Mouse (Mus musculus) kidney, adult 18-20 months (tissue): ENCODE measurements around the gene Rgs3.

Experiments
- DNase-seq: peaks from one replicate; pipeline ENCODE4 v3.0.0; 2021

Rgs3 gene

DNA sequence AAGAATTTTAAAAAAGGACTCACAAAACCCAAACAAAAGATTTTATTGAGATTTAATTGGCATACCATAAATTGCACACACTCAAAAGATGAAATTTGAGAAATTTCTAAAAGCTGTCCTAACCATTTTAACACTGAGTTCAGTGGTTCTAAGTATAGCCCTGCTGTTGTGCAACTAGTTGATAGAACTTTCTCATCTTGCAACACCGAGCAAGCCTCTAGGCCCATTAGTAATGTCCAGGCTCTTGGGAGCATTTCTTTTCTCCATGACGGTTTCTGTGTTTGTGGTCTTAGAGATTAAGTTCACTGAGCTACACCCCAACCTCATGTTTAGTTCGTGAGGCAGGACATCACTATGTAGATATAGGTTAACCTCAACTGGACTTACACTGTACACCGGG lies 169.5 kb downstream of the Rgs3 start:
- no peak for DNase-seq

DNA sequence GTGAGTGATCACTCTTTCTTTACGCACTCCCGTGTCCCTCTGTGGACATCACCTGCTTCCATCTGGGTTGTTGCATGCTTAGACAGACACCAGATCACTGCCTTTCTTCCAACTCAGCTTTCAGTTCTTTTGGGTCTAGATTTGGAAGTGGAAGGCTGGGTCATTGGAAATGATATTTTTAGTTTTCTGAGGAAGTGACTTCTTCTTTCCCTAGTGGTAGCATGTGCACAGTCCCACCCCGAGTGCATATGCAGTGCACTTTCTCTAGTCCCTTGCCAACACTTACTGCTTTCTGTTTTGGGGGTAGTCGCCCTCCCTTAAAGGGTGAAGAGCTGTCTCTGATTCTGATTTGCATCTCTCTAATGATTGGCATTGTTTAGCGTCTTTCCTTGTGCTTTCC lies 170.3 kb downstream of the Rgs3 start:
- DNase-seq, result no peak

DNA sequence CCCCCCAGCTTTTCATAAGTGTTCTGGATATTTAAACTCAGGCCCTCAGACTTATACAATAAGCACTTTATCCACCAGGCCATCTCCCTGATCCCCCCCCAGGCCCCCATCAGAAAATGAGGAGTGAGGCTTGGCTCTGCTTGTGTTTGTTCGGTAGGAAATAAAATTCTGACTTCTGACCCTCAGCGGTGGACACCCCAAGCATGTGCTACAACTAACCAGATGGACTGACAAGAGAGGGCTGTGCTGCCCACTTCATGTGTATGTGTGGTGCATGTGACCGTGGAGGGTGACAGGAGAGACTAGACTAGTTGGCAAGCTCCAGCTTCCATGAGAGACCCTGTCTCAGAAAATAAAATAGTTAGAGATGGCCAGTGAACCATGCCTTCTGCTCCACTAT lies 171.2 kb downstream of the Rgs3 start:
- no peak for DNase-seq

DNA sequence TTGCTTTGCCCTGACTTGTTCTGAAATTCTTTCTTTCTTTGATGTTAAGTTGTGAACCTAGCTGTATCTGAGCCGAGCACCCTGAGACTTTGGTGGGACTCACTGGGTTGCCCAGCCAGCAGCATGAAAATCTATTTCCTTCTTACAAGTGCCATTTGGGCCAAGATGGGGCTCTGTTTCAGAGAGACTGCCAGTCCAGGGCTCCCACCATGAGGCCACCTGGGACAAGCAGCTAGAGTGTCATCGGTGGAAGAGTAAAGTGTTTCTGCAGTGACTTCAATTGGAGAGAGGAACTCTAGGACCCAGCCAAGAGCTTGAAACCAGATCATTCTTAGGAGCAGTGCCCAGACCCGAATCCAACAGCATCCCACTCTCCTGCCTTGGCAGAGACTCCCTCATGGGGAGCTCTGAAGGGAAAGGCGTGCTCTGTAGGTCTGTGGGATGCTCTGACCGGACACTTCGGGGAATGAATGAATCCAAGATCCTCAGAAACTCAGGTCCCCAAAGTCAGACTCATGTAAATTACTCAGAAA lies 171.9 kb downstream of the Rgs3 start:
- no peak for DNase-seq

DNA sequence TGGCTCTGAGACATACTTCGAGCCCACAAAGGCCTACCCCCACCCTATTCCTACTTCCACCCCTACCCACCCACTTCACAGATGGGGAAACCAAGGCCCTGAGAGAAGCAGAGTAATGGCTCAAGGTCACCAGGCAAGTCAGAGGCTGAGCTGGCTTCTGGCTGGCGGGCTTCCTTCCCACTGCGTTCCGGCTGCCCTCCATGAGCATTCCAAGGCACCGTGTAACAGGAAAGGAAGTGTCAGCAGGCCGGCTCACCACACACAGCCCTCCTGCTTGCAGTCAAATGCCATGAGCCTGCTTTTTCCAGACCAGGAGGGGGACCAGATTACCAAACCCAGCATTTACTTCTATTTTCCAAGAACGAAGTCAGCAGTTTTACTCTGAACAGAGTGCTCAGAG lies 172.4 kb downstream of the Rgs3 start:
- DNase-seq, result no peak

DNA sequence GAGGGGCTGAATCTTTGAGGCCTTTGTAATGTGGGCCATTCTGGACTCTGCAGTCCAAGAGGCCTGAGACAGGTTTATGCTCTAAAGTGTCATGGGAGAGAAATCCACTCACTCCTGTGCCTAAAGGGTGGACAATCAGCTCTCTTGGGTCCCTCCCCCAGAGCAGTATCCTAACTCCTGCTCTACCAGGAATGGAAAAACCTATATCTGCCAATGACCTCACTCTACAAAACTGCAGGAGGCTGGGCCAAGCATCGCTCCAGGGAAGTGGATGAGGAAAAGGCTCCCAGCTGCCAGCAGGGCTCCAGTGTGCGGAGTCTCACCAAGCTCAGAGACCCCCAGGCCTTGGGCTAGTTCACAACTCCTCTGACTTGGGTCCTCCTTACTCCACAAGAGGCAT lies 173.2 kb downstream of the Rgs3 start:
- DNase-seq, result no peak

DNA sequence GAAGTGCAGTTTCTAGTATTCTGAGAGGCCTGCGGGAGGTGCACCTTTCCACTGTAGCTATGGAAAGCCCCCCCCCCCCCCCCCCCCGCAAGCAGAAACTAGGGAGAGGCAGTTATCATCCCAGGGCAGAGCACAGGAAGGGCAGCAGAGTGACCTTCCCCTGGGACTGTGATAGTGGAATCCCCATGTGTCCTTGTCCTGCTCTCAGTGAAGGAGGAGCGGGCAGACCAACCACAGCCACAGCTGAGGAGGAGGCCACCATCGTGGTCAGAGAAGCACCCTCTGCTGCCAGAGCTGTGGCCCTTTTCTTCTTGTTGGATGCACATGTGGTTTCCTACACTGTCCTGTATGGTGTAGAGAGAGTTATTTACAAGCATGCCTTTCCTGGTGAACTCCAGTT lies 174.3 kb downstream of the Rgs3 start:
- DNase-seq, result no peak

DNA sequence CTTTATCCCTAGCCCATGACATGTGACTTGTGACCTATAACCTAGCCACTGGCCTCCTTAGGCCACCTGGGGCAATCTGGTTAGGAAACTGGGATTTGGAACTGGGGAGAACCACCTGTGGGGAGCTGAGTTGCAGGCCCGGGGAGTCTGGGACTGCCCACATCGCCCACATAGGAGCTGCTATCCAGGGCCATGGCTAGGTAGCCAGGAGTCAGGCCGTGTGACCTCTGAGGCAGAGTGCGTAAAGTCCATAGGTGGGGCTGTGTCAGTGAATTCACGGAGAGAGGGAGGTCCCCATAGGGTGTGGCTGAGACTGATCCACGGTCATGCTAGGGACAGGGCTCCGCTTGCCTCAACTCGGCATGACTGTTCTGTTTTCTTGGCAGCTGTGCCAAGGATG lies 175.6 kb downstream of the Rgs3 start:
- DNase-seq, result no peak

DNA sequence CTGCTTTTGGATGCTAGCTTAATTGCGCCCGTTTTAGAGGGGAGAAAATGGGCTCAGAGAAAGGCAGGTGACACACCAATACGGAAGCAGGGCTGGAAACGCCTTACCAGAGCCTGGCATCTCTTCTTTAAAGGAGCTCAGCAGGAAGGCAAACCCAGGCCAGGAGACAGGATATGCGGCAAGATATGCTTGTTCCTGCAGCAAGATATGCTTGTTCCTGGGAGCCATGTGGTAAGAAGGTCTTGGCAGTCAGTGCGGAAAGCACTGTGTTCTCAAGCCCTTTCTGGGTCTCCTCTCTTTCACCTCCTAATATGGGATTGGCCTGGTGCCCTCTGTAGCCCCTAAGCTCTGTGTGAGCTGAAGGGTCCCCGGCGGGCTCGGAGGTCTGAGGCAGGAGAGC lies 176.2 kb downstream of the Rgs3 start:
- no peak for DNase-seq

DNA sequence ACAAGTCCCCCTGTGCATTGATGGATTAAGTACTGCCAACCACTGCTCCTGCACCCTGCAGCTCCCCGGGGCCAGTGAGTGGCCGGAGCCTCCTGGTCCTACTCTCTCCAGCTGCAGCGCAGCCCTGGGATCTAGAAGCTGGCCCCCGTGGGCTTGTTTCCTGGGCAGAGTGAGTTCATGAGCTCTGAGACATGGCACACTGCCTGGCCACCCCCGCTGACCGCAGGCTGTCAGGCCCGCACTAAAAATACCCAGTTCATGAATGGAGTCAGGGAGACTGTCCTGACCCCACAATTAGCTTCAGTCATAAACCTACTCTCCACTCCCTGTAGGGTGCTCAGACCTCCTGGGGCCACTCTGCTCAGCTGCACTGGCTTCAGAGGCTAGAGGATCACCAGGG lies 176.8 kb downstream of the Rgs3 start:
- no peak for DNase-seq

DNA sequence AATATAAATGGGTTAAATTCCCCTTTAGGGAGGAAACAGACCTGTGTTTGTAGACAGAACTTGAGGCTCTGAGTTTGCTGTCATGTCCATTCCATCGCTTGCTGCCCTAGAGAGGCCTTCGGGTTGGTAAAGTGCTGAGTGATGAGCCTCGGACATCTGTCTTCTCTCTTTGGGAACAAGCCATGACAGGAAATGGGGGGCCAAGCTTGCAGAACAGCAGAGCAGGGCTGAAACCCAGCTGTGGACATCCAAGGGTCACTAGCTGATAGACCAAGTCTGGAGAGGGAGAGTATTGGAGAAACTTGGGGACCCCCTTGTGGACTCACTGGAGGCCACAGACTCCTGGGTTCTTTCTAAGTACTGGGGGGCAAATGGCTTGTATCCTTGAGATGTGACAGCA lies 177.3 kb downstream of the Rgs3 start:
- no peak for DNase-seq

DNA sequence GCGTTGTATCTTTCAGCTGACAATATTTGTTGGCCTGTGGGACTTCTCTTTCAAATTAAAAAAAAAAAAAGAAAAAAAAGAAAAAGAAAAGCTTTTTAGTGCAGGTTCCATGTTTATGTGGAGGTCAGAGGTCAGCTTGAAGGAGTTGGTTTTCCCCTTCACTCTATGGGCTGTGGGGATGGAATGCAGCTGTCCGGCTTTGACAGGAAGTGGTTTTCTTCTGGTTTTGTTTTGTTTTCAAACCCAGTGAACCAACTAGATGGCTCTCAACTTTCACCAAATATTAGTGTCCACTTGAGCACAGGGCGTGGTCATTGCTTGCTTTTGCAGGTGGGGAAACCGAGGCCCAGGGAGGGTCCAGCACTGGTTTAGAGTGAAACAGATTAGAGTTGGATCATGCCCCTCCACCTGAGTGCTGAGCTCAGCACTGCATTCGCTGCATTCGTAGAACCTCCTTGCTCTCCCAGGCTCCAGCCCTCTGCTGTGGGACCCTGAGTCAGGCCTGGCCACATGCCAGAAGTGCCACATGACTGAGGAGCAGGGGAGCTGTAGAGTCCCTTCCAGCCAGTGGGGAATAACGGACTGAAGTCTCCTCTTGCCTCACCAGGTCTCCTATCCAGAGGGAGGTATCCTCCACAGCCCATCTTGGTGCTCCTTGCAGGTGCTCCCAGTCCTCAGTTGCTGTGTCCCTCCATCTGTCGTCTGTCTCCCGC lies 178.5 kb downstream of the Rgs3 start:
- DNase-seq, result no peak

DNA sequence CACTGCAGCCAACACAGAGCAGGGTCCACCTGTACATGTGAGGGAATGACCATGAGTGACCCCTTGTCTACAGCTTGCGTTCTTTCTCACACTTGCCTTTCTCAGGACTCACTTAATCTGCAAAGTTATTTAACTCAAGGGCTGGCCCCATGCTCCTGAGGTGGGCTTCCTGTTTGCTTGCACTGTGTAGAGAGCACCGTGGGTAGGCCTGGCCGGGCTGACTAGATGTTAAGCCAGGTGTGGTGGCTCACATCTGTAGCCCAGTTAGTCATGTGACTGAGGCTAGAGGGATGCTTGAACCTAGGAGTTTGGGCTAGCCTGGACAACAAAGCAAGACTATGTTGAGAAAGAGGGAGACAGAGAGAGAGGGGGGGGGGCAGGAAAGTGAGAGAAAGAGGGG lies 179.3 kb downstream of the Rgs3 start:
- no peak for DNase-seq

DNA sequence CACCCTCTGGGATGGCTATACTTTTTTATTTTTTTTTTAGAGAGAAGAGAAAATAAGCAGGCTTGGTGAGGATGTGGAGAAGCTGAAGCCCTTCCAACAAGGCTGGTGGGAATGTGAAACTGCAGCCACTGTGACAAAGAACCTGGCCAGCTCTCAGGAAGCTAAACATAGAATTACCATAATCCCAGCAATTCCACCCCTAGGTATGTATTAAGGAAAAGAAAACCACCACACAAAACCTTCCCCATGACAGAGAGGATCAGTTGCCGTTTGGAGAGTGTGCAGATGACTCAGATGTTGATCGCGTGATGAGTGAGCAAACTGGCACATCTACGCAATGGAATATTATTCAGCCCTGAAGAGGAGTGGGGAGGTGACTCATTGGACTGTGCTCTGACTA lies 179.9 kb downstream of the Rgs3 start:
- no peak for DNase-seq

DNA sequence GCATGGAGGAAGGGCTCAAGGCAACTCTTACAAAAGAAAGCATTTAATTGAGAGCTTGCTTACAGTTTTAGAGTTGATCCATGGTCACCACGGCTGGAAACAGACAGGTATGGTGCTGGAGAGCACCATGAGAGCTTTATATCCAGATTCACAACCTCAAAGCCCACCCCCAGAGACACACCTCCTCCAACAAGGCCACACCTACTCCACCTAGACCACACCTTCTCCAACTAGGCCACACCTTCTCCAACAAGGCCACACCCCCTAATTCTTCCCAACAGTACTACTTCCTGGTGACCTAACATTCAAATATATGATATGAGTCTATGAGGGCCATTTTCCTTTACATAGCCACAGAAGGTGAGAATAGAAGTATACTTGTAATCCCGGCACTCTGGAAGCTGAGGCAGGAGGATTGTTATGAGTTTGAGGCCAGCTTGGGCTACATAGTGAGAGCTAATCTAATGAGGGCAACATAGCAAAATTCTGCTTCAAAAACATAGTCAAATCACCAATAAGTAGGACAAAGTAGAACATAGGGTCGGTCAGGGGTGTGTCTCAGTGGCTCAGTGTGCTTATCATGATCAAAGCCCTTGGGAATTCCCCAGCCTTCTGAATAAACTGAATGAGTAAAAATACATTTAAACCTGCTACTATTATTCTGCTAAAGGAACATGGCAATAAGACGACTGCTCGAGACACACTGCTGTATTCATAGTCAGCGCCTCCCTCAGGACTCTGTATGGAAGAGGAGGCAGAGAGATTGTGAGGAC lies 180.8 kb downstream of the Rgs3 start:
- no peak for DNase-seq

DNA sequence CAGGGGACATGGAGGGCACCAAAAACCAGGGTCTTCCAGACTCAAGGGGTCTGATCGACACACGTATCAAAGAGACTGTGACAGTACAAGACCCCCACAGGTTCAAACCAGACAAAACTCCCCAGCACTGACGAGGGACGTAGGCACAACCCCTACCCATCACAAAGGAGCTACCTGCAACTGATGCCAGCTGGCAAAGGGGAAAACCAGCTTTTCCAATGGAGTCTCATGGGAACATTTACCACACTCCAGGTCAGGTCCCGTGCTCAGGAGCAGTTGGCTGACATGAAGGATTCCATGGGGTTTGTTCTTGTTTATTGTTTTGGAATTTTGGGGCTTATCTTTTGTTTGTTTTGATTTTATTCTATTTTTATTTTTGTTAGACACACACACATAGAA lies 181.4 kb downstream of the Rgs3 start:
- DNase-seq, result no peak

DNA sequence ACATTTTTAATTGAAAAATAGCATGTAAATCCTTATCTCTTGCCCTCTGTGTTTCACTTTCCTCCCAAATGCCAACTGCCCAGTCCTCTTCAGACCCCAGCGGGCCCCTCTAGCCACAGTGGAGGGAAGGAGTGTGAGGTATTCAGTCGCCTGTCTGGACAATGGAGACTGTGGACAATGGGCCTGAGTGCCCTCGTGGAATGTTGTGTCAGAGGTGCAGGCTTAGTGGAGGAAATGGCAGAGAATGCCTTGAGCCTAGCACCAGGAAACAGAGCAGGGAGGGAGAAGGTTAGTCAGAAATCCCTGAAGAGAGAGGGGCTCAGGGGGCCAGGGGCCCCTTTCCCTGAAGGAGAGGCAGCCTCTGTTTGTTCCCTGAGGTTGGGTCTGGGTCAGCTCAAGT lies 182.0 kb downstream of the Rgs3 start:
- DNase-seq, result no peak

DNA sequence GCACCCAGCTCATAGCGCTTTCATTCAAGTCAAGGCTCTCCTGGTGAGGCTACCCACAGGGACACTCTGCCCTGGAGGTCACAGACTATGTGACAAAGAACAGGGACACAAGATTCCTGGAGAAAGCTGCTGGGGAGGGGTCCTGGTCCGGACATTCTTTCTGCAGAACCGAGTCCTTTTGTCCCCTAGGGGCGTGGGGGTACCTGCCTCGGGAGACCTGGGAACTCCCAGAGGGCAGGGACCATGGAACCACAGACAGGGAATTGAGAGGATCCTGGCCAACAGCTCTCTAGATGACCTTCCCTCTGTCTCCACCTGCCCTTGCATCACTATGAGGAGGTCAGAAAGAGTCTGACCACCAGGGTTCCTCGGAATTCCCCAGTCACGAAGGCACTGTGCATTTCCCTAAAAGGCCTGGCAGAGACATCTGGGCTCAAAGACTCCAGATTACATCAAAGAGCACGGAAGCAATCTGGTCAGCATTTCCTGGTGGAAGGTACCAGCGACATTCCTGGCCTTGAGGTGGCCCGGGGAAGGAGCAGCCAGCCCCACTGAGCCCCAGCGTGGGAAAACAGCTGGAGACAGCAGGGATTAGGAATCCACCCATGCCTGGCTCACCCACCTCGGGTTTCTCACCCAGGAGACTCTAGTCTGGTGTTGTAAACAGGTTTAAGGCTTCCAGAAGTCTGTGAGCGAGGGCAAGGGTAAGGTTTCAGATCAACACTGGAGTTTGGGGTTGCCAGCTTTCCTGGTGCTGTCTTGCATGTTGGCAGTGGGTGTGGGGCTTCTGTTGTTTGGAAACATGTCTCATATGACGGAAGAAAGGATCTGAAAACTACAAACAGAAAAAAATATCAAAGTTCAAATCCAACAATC lies 183.5 kb downstream of the Rgs3 start:
- no peak for DNase-seq

DNA sequence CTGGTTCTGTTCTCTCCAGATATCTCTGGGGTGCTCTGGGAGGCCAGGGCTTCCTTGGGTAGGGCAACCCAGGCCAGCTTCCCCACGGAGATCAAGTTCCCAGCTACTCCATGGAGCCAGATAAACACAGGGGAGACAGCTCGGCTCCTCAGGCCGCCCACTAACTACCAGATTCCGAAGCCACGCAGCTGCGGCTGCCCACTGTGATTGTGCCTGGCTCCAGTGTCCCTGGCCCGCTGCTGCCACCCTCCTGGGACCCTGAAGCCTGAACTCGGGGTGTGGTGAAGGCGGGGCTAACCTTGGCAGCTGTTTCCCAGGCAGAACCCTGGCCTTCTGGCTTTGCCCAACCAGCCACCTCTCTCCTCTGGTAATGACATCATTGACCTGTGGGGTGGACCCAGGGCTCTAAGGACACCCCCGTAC lies 184.9 kb downstream of the Rgs3 start:
- no peak for DNase-seq

DNA sequence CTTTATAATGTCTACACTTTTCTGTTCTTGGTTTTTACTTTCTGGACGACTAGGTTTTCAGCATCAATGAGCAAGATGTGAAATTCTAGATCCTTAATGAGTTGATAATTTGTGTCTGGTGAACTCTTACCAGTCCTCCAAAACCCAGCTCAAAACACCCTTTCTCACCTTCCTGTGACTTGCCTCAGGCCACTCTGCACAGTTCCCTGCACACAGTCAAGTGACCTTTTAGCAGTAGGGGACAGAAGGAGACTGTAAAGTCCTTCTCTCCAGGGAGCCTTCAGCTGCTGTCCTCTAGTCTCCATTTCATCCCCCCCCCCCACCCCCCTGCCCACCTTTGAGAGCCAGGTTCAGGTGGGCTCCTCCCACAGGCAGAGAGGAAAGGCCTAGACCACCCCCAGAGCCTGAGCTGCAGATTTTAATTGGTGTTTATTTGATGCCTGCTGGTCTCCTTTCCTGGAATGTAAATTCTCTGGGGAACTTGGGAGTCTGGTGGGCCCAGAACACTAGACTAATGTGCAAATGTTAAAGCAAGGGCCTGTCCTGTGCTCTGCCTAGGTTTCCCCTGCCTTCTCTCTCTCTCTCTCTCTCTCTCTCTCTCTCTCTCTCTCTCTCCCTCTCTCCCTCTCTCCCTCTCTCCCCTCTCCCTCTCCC lies 185.5 kb downstream of the Rgs3 start:
- no peak for DNase-seq
